Mouse (Mus musculus) embryonic facial prominence, embryonic 14.5 days (tissue): ENCODE measurements at regions not wholly inside any gene's neighbourhood (a gene's known extent, or its start where the extent isn't known, plus 50 kb on each side); places are given as distances from the start of the nearest gene placed in this dataset.

Source experiments
- ATAC-seq: fragments of 200-750 bp; cut with Nextera tagmentation; 2 replicates; pipeline ENCODE4 v1.8.0; 2017; ENCODE audit warnings: low read depth, moderate number of reproducible peaks, moderate TSS enrichment
- DNase-seq: peaks from one replicate; pipeline ENCODE4 v3.0.0-alpha.2; 2015; ENCODE audit warnings: low spot score
- H3K27ac ChIP-seq: fragments of 300-500 bp; sonication (generic); replicated peaks from 2 replicates; pipeline ENCODE4 v1.5.1; 2014; ENCODE audit warnings: low read depth, mild to moderate bottlenecking, low read length, moderate library complexity
- H3K27me3 ChIP-seq: fragments of 300-500 bp; sonication (generic); replicated peaks from 2 replicates; pipeline ENCODE4 v1.6.1; 2014; ENCODE audit warnings: low read length; ENCODE audit not compliant: control insufficient read depth, insufficient read depth
- H3K36me3 ChIP-seq: fragments of 300-500 bp; sonication (generic); 2 replicates; pipeline ENCODE4 v1.6.1; 2014; ENCODE audit warnings: low read length, mixed read lengths; ENCODE audit not compliant: control insufficient read depth, insufficient read depth
- H3K4me1 ChIP-seq: fragments of 300-500 bp; sonication (generic); 2 replicates; pipeline ENCODE4 v1.6.1; 2014; ENCODE audit warnings: antibody characterized with exemption, low read length; ENCODE audit not compliant: control insufficient read depth, insufficient read depth
- H3K4me2 ChIP-seq: fragments of 300-500 bp; sonication (generic); 2 replicates; pipeline ENCODE4 v1.6.1; 2014; ENCODE audit warnings: low read depth, mild to moderate bottlenecking, low read length, moderate library complexity, mixed read lengths
- H3K4me3 ChIP-seq: fragments of 300-500 bp; sonication (generic); 2 replicates; pipeline ENCODE4 v1.5.1; 2014; ENCODE audit warnings: low read depth, mild to moderate bottlenecking, low read length
- H3K9ac ChIP-seq: fragments of 300-500 bp; sonication (generic); 2 replicates; pipeline ENCODE4 v1.6.1; 2014; ENCODE audit warnings: low read depth, mild to moderate bottlenecking, low read length, moderate library complexity, mixed read lengths
- H3K9me3 ChIP-seq: fragments of 300-500 bp; sonication (generic); 2 replicates; pipeline ENCODE4 v1.6.1; 2016; ENCODE audit warnings: low read length; ENCODE audit not compliant: control insufficient read depth
- WGBS: fragments of 180-500 bp; shearing (Covaris S2); extraction: QIAGEN DNeasy Blood & Tissue Kit; methylation state at CpG from one replicate; pipeline ENCODE4 v1.1.7; 2014; 5-methylcytosine and 5-hydroxymethylcytosine counted together

GRCm38 (mm10) chr10:92400587-92401090, 321.6 kb downstream of the Nedd1 start:
- Histone ChIP-seq H3K27me3 (no peaks in the 10 kb centered on the region), H3K9me3 (no peaks in the 10 kb centered on the region), H3K4me3 (no peak overlapping the region), H3K36me3 (no peaks in the 10 kb centered on the region), H3K27ac (no peak overlapping the region), H3K9ac (no peak overlapping the region), H3K4me1 (no peaks in the 10 kb centered on the region), H3K4me2 (no peak overlapping the region)
- DNase-seq (peak; percentile 18), ATAC-seq (no peak)
- 78% methylated on average over 5 of the region's 5 CpGs for WGBS

- Histone ChIP-seq H3K9me3 (no peaks in the 10 kb centered on the region), H3K4me1 (no peaks in the 10 kb centered on the region), H3K27ac (no peak overlapping the region), H3K9ac (no peak overlapping the region), H3K4me2 (no peak overlapping the region), H3K4me3 (no peak overlapping the region), H3K36me3 (no peaks in the 10 kb centered on the region), H3K27me3 (no peaks in the 10 kb centered on the region)
- DNase-seq (peak; percentile 10), ATAC-seq (no peak)
- WGBS: 54% methylated on average over 7 of the region's 7 CpGs
Measured at GRCm38 (mm10) chr10:92389176-92389732, 333.0 kb downstream of the Nedd1 start.

GRCm38 (mm10) chr10:92367126-92367525, 355.1 kb downstream of the Nedd1 start:
- no peak for DNase-seq
- 66% methylated on average over 8 of the region's 8 CpGs for WGBS
- H3K27me3 ChIP-seq: no peaks in the 10 kb centered on the region

GRCm38 (mm10) chr10:92356738-92357137, 365.5 kb downstream of the Nedd1 start:
- H3K27me3 ChIP-seq: no peaks in the 10 kb centered on the region
- no peak overlapping the region for H3K9ac ChIP-seq
- H3K4me1 ChIP-seq: no peaks in the 10 kb centered on the region
- H3K27ac ChIP-seq: no peak overlapping the region
- WGBS: 69% methylated on average over 3 of the region's 3 CpGs
- no peaks in the 10 kb centered on the region for H3K36me3 ChIP-seq
- no peak overlapping the region for H3K4me3 ChIP-seq
- no peak overlapping the region for H3K4me2 ChIP-seq
- no peak for DNase-seq
- ATAC-seq: no peak
- H3K9me3 ChIP-seq: no peaks in the 10 kb centered on the region

More at GRCm38 (mm10) chr10:92367126-92367525, 355.1 kb downstream of the Nedd1 start:
- no peak for ATAC-seq
- H3K4me1 ChIP-seq: no peaks in the 10 kb centered on the region
- no peak overlapping the region for H3K27ac ChIP-seq
- no peak overlapping the region for H3K9ac ChIP-seq
- H3K4me2 ChIP-seq: no peak overlapping the region
- no peaks in the 10 kb centered on the region for H3K9me3 ChIP-seq
- no peak overlapping the region for H3K4me3 ChIP-seq
- no peaks in the 10 kb centered on the region for H3K36me3 ChIP-seq

GRCm38 (mm10) chr10:92349043-92349442, 373.2 kb downstream of the Nedd1 start:
- no peak overlapping the region for H3K27ac ChIP-seq
- no peaks in the 10 kb centered on the region for H3K27me3 ChIP-seq
- no peak overlapping the region for H3K4me3 ChIP-seq
- no peaks in the 10 kb centered on the region for H3K36me3 ChIP-seq
- H3K9me3 ChIP-seq: no peaks in the 10 kb centered on the region
- 79% methylated on average over 6 of the region's 7 CpGs for WGBS
- ATAC-seq (no peak), DNase-seq (no peak)
- H3K9ac ChIP-seq: no peak overlapping the region
- H3K4me1 ChIP-seq: no peaks in the 10 kb centered on the region
- H3K4me2 ChIP-seq: no peak overlapping the region

- H3K27ac ChIP-seq: no peak overlapping the region
- no peaks in the 10 kb centered on the region for H3K36me3 ChIP-seq
- DNase-seq (no peak), ATAC-seq (no peak)
- H3K9ac ChIP-seq: no peak overlapping the region
- no peaks in the 10 kb centered on the region for H3K27me3 ChIP-seq
- H3K4me1 ChIP-seq: no peaks in the 10 kb centered on the region
- no peak overlapping the region for H3K4me3 ChIP-seq
- 72% methylated on average over 10 of the region's 10 CpGs for WGBS
- H3K4me2 ChIP-seq: no peak overlapping the region
- no peaks in the 10 kb centered on the region for H3K9me3 ChIP-seq
Measured at GRCm38 (mm10) chr10:92347960-92348675, 374.1 kb downstream of the Nedd1 start.

- Histone ChIP-seq H3K27me3 (no peaks in the 10 kb centered on the region), H3K4me3 (no peak overlapping the region), H3K4me2 (no peak overlapping the region), H3K9me3 (no peaks in the 10 kb centered on the region), H3K9ac (no peak overlapping the region), H3K36me3 (no peaks in the 10 kb centered on the region), H3K4me1 (no peaks in the 10 kb centered on the region), H3K27ac (no peak overlapping the region)
- WGBS: 89% methylated on average over 2 of the region's 2 CpGs
- no peak for DNase-seq
- no peak for ATAC-seq
Measured at GRCm38 (mm10) chr10:92339671-92340070, 382.5 kb downstream of the Nedd1 start.

- no peak overlapping the region for H3K9ac ChIP-seq
- H3K4me2 ChIP-seq: no peak overlapping the region
- ATAC-seq (no peak), DNase-seq (no peak)
- no peak overlapping the region for H3K27ac ChIP-seq
- H3K36me3 ChIP-seq: no peaks in the 10 kb centered on the region
- peaks cover 10% of the 10 kb centered on the region for H3K4me1 ChIP-seq
- no peak overlapping the region for H3K4me3 ChIP-seq
- no peaks in the 10 kb centered on the region for H3K9me3 ChIP-seq
- 85% methylated on average over 2 of the region's 2 CpGs for WGBS
- H3K27me3 ChIP-seq: no peaks in the 10 kb centered on the region
Measured at GRCm38 (mm10) chr10:92336949-92337348, 385.3 kb downstream of the Nedd1 start.

- peak; percentile 31 for DNase-seq
- H3K27me3 ChIP-seq: no peaks in the 10 kb centered on the region
- H3K4me1 ChIP-seq: peaks cover 10% of the 10 kb centered on the region
- H3K4me2 ChIP-seq: no peak overlapping the region
- H3K4me3 ChIP-seq: no peak overlapping the region
- no peak overlapping the region for H3K9ac ChIP-seq
- 54% methylated on average over 5 of the region's 5 CpGs for WGBS
- no peaks in the 10 kb centered on the region for H3K36me3 ChIP-seq
- no peak overlapping the region for H3K27ac ChIP-seq
- H3K9me3 ChIP-seq: no peaks in the 10 kb centered on the region
- no peak; the same call in 1 of the 2 replicates for ATAC-seq
Measured at GRCm38 (mm10) chr10:92336138-92336537, 386.1 kb downstream of the Nedd1 start.
